Mouse (Mus musculus): ENCODE results near the gene Defb13. TPM values are rescaled to one million over a fixed set of nuclear protein-coding genes. Genes with fewer than 3 reads are reported as not detected.

Gene Defb13
- polyA plus RNA-seq (2015; fragmentation: Nextera tagmentation; extraction: Ambion mirVana), result not detected in 2 replicates

GRCm38 (mm10) chr8:21946462-21946861 lies at the start of gene Defb13:
Defb13 (plus strand) TSS chr8:21946762.

GRCm38 (mm10) chr8:21906290-21906689 lies 40.3 kb upstream of the Defb13 start, which contains the start of gene Defb11:
Defb11 (minus strand) TSS chr8:21906412.

GRCm38 (mm10) chr8:21932610-21933009 lies 14.0 kb upstream of the Defb13 start, which contains the start of gene Defb15:
Defb15 (minus strand) TSS chr8:21932710.

GRCm38 (mm10) chr8:21938052-21938451 lies 8.5 kb upstream of the Defb13 start, which contains the start of gene Defb35:
Defb35 (plus strand) TSS chr8:21938352.

GRCm38 (mm10) chr8:21958414-21958813 lies 11.9 kb downstream of the Defb13 start, which contains the start of gene Fam90a1a:
Fam90a1a (plus strand) TSS chr8:21958714.

GRCm38 (mm10) chr8:21969475-21969874 lies 22.9 kb downstream of the Defb13 start, which contains the start of gene Ccdc70:
Ccdc70 (plus strand) TSS chr8:21969775.

Other genes with a start within 250 kb of the Defb13 start
- not detected in 2 replicates for gene AY761184, start 243.1 kb upstream of the Defb13 start, polyA plus RNA-seq (2015; fragmentation: Nextera tagmentation; extraction: Ambion mirVana)
- gene Defa24, start 212.3 kb upstream of the Defb13 start, polyA plus RNA-seq (2015; fragmentation: Nextera tagmentation; extraction: Ambion mirVana), result 0.35 and 0.37 TPM in 2 replicates
- gene Defb50, start 123.2 kb upstream of the Defb13 start, polyA plus RNA-seq (2015; fragmentation: Nextera tagmentation; extraction: Ambion mirVana), result not detected in 2 replicates
- gene Defb2, start 106.8 kb upstream of the Defb13 start, polyA plus RNA-seq (2015; fragmentation: Nextera tagmentation; extraction: Ambion mirVana), result not detected in 2 replicates
- not detected in 2 replicates for gene Defb10, start 87.9 kb upstream of the Defb13 start, polyA plus RNA-seq (2015; fragmentation: Nextera tagmentation; extraction: Ambion mirVana)
- not detected in 2 replicates for gene Defb9, start 61.3 kb upstream of the Defb13 start, polyA plus RNA-seq (2015; fragmentation: Nextera tagmentation; extraction: Ambion mirVana)
- not detected in 2 replicates for gene Defb11, start 40.4 kb upstream of the Defb13 start, polyA plus RNA-seq (2015; fragmentation: Nextera tagmentation; extraction: Ambion mirVana)
- not detected in 2 replicates for gene Defb15, start 14.1 kb upstream of the Defb13 start, polyA plus RNA-seq (2015; fragmentation: Nextera tagmentation; extraction: Ambion mirVana)
- not detected in 2 replicates for gene Defb35, start 8.4 kb upstream of the Defb13 start, polyA plus RNA-seq (2015; fragmentation: Nextera tagmentation; extraction: Ambion mirVana)
- gene Fam90a1a, start 12.0 kb downstream of the Defb13 start, polyA plus RNA-seq (2015; fragmentation: Nextera tagmentation; extraction: Ambion mirVana), result not detected in 2 replicates
- gene Ccdc70, start 23.0 kb downstream of the Defb13 start, polyA plus RNA-seq (2015; fragmentation: Nextera tagmentation; extraction: Ambion mirVana), result not detected in 2 replicates
- gene Atp7b, start 113.5 kb downstream of the Defb13 start, polyA plus RNA-seq (2015; fragmentation: Nextera tagmentation; extraction: Ambion mirVana), result 0.41 and 0.84 TPM in 2 replicates
- gene Alg11, start 114.0 kb downstream of the Defb13 start, polyA plus RNA-seq (2015; fragmentation: Nextera tagmentation; extraction: Ambion mirVana), result 18.8 and 22.3 TPM in 2 replicates
- gene Nek5, start 178.3 kb downstream of the Defb13 start, polyA plus RNA-seq (2015; fragmentation: Nextera tagmentation; extraction: Ambion mirVana), result 2.0 and 4.7 TPM in 2 replicates
- gene Nek3, start 219.7 kb downstream of the Defb13 start, polyA plus RNA-seq (2015; fragmentation: Nextera tagmentation; extraction: Ambion mirVana), result 6.7 and 7.1 TPM in 2 replicates
- gene Ckap2, start 239.1 kb downstream of the Defb13 start, polyA plus RNA-seq (2015; fragmentation: Nextera tagmentation; extraction: Ambion mirVana), result 20.2 and 21.0 TPM in 2 replicates
- gene Vps36, start 246.0 kb downstream of the Defb13 start, polyA plus RNA-seq (2015; fragmentation: Nextera tagmentation; extraction: Ambion mirVana), result 21.7 and 26.4 TPM in 2 replicates